Mouse (Mus musculus): ENCODE results near the gene Rbm38. TPM values are rescaled to one million over a fixed set of nuclear protein-coding genes. Genes with fewer than 3 reads are reported as not detected.

Gene Rbm38
- polyA plus RNA-seq, 1 experiment from 2014 or later: 39.0 TPM

GRCm38 (mm10) chr2:173010220-173010717 lies 10.0 kb upstream of the Rbm38 start:
- Histone ChIP-seq H3K9ac (ENCODE audit: low read depth, low read length) (no peak overlapping the region), H3K4me3 (ENCODE audit: low read depth, low read length) (no peak overlapping the region), H3K36me3 (ENCODE audit: control insufficient read depth, insufficient read depth) (peaks cover 98% of the 10 kb centered on the region), H3K4me1 (replicated peaks; ENCODE audit: control insufficient read depth, insufficient read depth, low read length) (no peaks in the 10 kb centered on the region), H3K27ac (ENCODE audit: low read depth, low read length) (no peak overlapping the region; the same call in 1 of the 2 replicates), H3K9me3 (ENCODE audit: control insufficient read depth) (no peaks in the 10 kb centered on the region), H3K4me2 (replicated peaks; ENCODE audit: low read depth) (no peak overlapping the region), H3K27me3 (replicated peaks; ENCODE audit: control insufficient read depth, insufficient read depth, low read length) (no peaks in the 10 kb centered on the region)
- WGBS: 58% methylated on average over 3 of the region's 3 CpGs
- no peak for TF ChIP-seq CTCF (IDR thresholded peaks at IDR 0.05; ENCODE audit: low read depth)
- peak; percentile 73 for ATAC-seq

GRCm38 (mm10) chr2:173011440-173011839 lies 8.9 kb upstream of the Rbm38 start:
- Histone ChIP-seq H3K27ac (ENCODE audit: low read depth, low read length) (no peak overlapping the region), H3K9ac (ENCODE audit: low read depth, low read length) (no peak overlapping the region), H3K36me3 (ENCODE audit: control insufficient read depth, insufficient read depth) (peaks cover 96% of the 10 kb centered on the region), H3K9me3 (ENCODE audit: control insufficient read depth) (no peaks in the 10 kb centered on the region), H3K4me1 (replicated peaks; ENCODE audit: control insufficient read depth, insufficient read depth, low read length) (no peaks in the 10 kb centered on the region), H3K4me2 (replicated peaks; ENCODE audit: low read depth) (no peak overlapping the region), H3K27me3 (replicated peaks; ENCODE audit: control insufficient read depth, insufficient read depth, low read length) (no peaks in the 10 kb centered on the region), H3K4me3 (ENCODE audit: low read depth, low read length) (no peak overlapping the region)
- WGBS: 84% methylated on average over 8 of the region's 8 CpGs
- no peak for TF ChIP-seq CTCF (IDR thresholded peaks at IDR 0.05; ENCODE audit: low read depth)
- ATAC-seq: no peak

- Histone ChIP-seq H3K9me3 (ENCODE audit: control insufficient read depth) (no peaks in the 10 kb centered on the region), H3K27me3 (replicated peaks; ENCODE audit: control insufficient read depth, insufficient read depth, low read length) (no peaks in the 10 kb centered on the region), H3K4me2 (replicated peaks; ENCODE audit: low read depth) (no peak overlapping the region), H3K36me3 (ENCODE audit: control insufficient read depth, insufficient read depth) (peaks cover 64% of the 10 kb centered on the region), H3K4me3 (ENCODE audit: low read depth, low read length) (no peak overlapping the region), H3K9ac (ENCODE audit: low read depth, low read length) (no peak overlapping the region), H3K27ac (ENCODE audit: low read depth, low read length) (no peak overlapping the region), H3K4me1 (replicated peaks; ENCODE audit: control insufficient read depth, insufficient read depth, low read length) (no peaks in the 10 kb centered on the region)
- 76% methylated on average over 7 of the region's 7 CpGs for WGBS
- TF ChIP-seq CTCF (IDR thresholded peaks at IDR 0.05; ENCODE audit: low read depth): no peak
- ATAC-seq: no peak
These were observed 5.5 kb upstream of the Rbm38 start for GRCm38 (mm10) chr2:173014741-173015287.

GRCm38 (mm10) chr2:173017940-173018339 lies 2.4 kb upstream of the Rbm38 start:
- 52% methylated on average over 6 of the region's 6 CpGs for WGBS
- H3K4me2 ChIP-seq (replicated peaks; ENCODE audit: low read depth): no peak overlapping the region

GRCm38 (mm10) chr2:173018618-173019017 lies 1.7 kb upstream of the Rbm38 start:
- TF ChIP-seq CTCF (IDR thresholded peaks at IDR 0.05; ENCODE audit: low read depth): peak; percentile 21; the same call in 1 of the 2 replicates
- WGBS: 28% methylated on average over 8 of the region's 8 CpGs
- Histone ChIP-seq H3K36me3 (ENCODE audit: control insufficient read depth, insufficient read depth) (peaks cover 26% of the 10 kb centered on the region), H3K27ac (ENCODE audit: low read depth, low read length) (no peak overlapping the region), H3K4me1 (replicated peaks; ENCODE audit: control insufficient read depth, insufficient read depth, low read length) (0 out of 2 replicates have a peak, but pooled peaks cover 4% of the 10 kb centered on the region), H3K4me3 (ENCODE audit: low read depth, low read length) (no peak overlapping the region), H3K4me2 (replicated peaks; ENCODE audit: low read depth) (no peak overlapping the region), H3K9me3 (ENCODE audit: control insufficient read depth) (no peaks in the 10 kb centered on the region), H3K9ac (ENCODE audit: low read depth, low read length) (no peak overlapping the region), H3K27me3 (replicated peaks; ENCODE audit: control insufficient read depth, insufficient read depth, low read length) (no peaks in the 10 kb centered on the region)
- no peak for ATAC-seq

More at GRCm38 (mm10) chr2:173017940-173018339, 2.4 kb upstream of the Rbm38 start:
- 0 out of 2 replicates have a peak, but pooled peaks cover 4% of the 10 kb centered on the region for H3K4me1 ChIP-seq (replicated peaks; ENCODE audit: control insufficient read depth, insufficient read depth, low read length)
- no peak for ATAC-seq
- H3K27ac ChIP-seq (ENCODE audit: low read depth, low read length): no peak overlapping the region
- H3K4me3 ChIP-seq (ENCODE audit: low read depth, low read length): no peak overlapping the region
- no peak overlapping the region for H3K9ac ChIP-seq (ENCODE audit: low read depth, low read length)
- TF ChIP-seq CTCF (IDR thresholded peaks at IDR 0.05; ENCODE audit: low read depth): no peak
- no peaks in the 10 kb centered on the region for H3K27me3 ChIP-seq (replicated peaks; ENCODE audit: control insufficient read depth, insufficient read depth, low read length)
- peaks cover 32% of the 10 kb centered on the region for H3K36me3 ChIP-seq (ENCODE audit: control insufficient read depth, insufficient read depth)
- no peaks in the 10 kb centered on the region for H3K9me3 ChIP-seq (ENCODE audit: control insufficient read depth)

- peak overlapping the region; percentile 69 for H3K4me2 ChIP-seq (replicated peaks; ENCODE audit: low read depth)
- H3K9ac ChIP-seq (ENCODE audit: low read depth, low read length): no peak overlapping the region
- no peak for ATAC-seq
- H3K27ac ChIP-seq (ENCODE audit: low read depth, low read length): no peak overlapping the region
- 24% methylated on average over 9 of the region's 9 CpGs for WGBS
- peak overlapping the region; percentile 34 for H3K4me3 ChIP-seq (ENCODE audit: low read depth, low read length)
- no peaks in the 10 kb centered on the region for H3K27me3 ChIP-seq (replicated peaks; ENCODE audit: control insufficient read depth, insufficient read depth, low read length)
- H3K4me1 ChIP-seq (replicated peaks; ENCODE audit: control insufficient read depth, insufficient read depth, low read length): 0 out of 2 replicates have a peak, but pooled peaks cover 7% of the 10 kb centered on the region
- TF ChIP-seq CTCF (IDR thresholded peaks at IDR 0.05; ENCODE audit: low read depth): no peak
- H3K9me3 ChIP-seq (ENCODE audit: control insufficient read depth): no peaks in the 10 kb centered on the region
- H3K36me3 ChIP-seq (ENCODE audit: control insufficient read depth, insufficient read depth): peaks cover 19% of the 10 kb centered on the region; the same call in 1 of the 2 replicates
These were observed 976 bp upstream of the Rbm38 start for GRCm38 (mm10) chr2:173019322-173019721.

All from intestine, postnatal 0 days (tissue).